Mouse (Mus musculus) CH12.LX (cell line): ENCODE measurements around the gene Hic1. TPM values are rescaled to one million over a fixed set of nuclear protein-coding genes. Genes with fewer than 3 reads are reported as not detected.

Experiments used
- DNase-seq: peaks from one replicate; pipeline ENCODE4 v3.0.0-alpha.2; 2013; ENCODE audit errors: extremely low read depth
- H3K27ac ChIP-seq: 2 replicates; pipeline ENCODE4 v1.5.1; 2012; ENCODE audit warnings: low read depth, mild to moderate bottlenecking, control low read depth, moderate library complexity; ENCODE audit not compliant: insufficient read depth
- H3K27me3 ChIP-seq: replicated peaks from 2 replicates; pipeline ENCODE3; 2012; ENCODE audit warnings: inconsistent platforms
- H3K36me3 ChIP-seq, 2 experiments: replicated peaks in 1 of 2; 2 replicates each; pipeline versions ENCODE3 to v1.6.1; 2012; ENCODE audit warnings: inconsistent platforms in 1 of 2, low read length in 1 of 2, mild to moderate bottlenecking in 1 of 2, mixed read lengths in 1 of 2, moderate library complexity in 1 of 2; ENCODE audit not compliant: control insufficient read depth in 1 of 2, insufficient read depth in 1 of 2
- H3K4me1 ChIP-seq, 2 experiments: 2 replicates each; pipeline ENCODE4 v1.6.1; 2012; ENCODE audit warnings: inconsistent platforms in 1 of 2, moderate library complexity in 1 of 2; ENCODE audit not compliant: insufficient read depth in 2 of 2, control insufficient read depth in 1 of 2
- H3K4me2 ChIP-seq: 2 replicates; pipeline ENCODE4 v1.6.1; 2012; ENCODE audit warnings: low read depth, mild to moderate bottlenecking, control low read depth; ENCODE audit not compliant: poor library complexity, insufficient read depth, severe bottlenecking
- H3K4me3 ChIP-seq, 3 experiments: fragments of 150-350 bp in 1 of 3; sonication (generic) in 1 of 3; replicated peaks in 1 of 3; 2 replicates each; pipeline versions ENCODE3 to v1.5.1; 2011 to 2012; ENCODE audit warnings: low read depth in 2 of 3, low read length in 2 of 3, mild to moderate bottlenecking in 2 of 3, moderate library complexity in 2 of 3, control low read depth in 1 of 3, improper control_type of control experiment in 1 of 3, inconsistent platforms in 1 of 3, mixed read lengths in 1 of 3; ENCODE audit not compliant: poor library complexity in 1 of 3
- H3K79me2 ChIP-seq: replicated peaks from 2 replicates; pipeline ENCODE4 v1.6.1; 2012; ENCODE audit warnings: mild to moderate bottlenecking, moderate library complexity; ENCODE audit not compliant: control insufficient read depth, poor library complexity, insufficient read depth, severe bottlenecking; ENCODE audit errors: extremely low read depth
- H3K9ac ChIP-seq: 2 replicates; pipeline ENCODE4 v1.6.1; 2012; ENCODE audit warnings: low read depth, mild to moderate bottlenecking, control low read depth, moderate library complexity; ENCODE audit not compliant: insufficient read depth
- H3K9me3 ChIP-seq: replicated peaks from 2 replicates; pipeline ENCODE3; 2012; ENCODE audit warnings: low read length, inconsistent platforms, mixed read lengths
- CHD1 ChIP-seq: IDR thresholded peaks from 2 replicates; pipeline ENCODE4 v1.6.1; 2012; ENCODE audit warnings: low read depth, low read length, improper control_type of control experiment, inconsistent platforms
- CHD2 ChIP-seq: IDR thresholded peaks from 2 replicates; pipeline ENCODE4 v1.6.1; 2011; ENCODE audit warnings: low read length, improper control_type of control experiment
- CTCF ChIP-seq, 2 experiments: IDR thresholded peaks in 1 of 2; conservative IDR thresholded peaks in 1 of 2; 2 replicates each; pipeline ENCODE4 v1.5.1; 2011 to 2012; ENCODE audit warnings: low read depth in 2 of 2, low read length in 2 of 2, improper control_type of control experiment in 1 of 2, inconsistent platforms in 1 of 2, mild to moderate bottlenecking in 1 of 2, moderate library complexity in 1 of 2
- E2F4 ChIP-seq: IDR thresholded peaks from 2 replicates; pipeline ENCODE4 v1.6.1; 2011; ENCODE audit warnings: low read depth, low read length, improper control_type of control experiment; ENCODE audit not compliant: insufficient replicate concordance
- EP300 ChIP-seq: IDR thresholded peaks from 2 replicates; pipeline ENCODE4 v1.6.1; 2011; ENCODE audit warnings: low read length, improper control_type of control experiment
- ETS1 ChIP-seq: conservative IDR thresholded peaks from 2 replicates; pipeline ENCODE4 v1.6.1; 2012; ENCODE audit warnings: low read depth, mild to moderate bottlenecking, inconsistent platforms, low read length, improper control_type of control experiment, moderate library complexity
- IRF4 ChIP-seq: IDR thresholded peaks from 2 replicates; pipeline ENCODE4 v1.6.1; 2014; ENCODE audit warnings: low read depth, mild to moderate bottlenecking, inconsistent platforms, low read length, improper control_type of control experiment
- JUN ChIP-seq: IDR thresholded peaks from 2 replicates; pipeline ENCODE4 v1.6.1; 2011; ENCODE audit warnings: low read depth, mild to moderate bottlenecking, low read length, improper control_type of control experiment, moderate library complexity; ENCODE audit not compliant: insufficient read depth
- KAT2A ChIP-seq: IDR thresholded peaks from 2 replicates; pipeline ENCODE4 v1.6.1; 2012; ENCODE audit warnings: low read length, improper control_type of control experiment, inconsistent platforms; ENCODE audit not compliant: insufficient replicate concordance
- MAX ChIP-seq: IDR thresholded peaks from 2 replicates; pipeline ENCODE4 v1.6.1; 2011; ENCODE audit warnings: low read length, improper control_type of control experiment
- MAZ ChIP-seq: IDR thresholded peaks from 2 replicates; pipeline ENCODE4 v1.6.1; 2012; ENCODE audit warnings: low read depth, mild to moderate bottlenecking, inconsistent platforms, low read length, improper control_type of control experiment, moderate library complexity
- NELFE ChIP-seq: IDR thresholded peaks from 2 replicates; pipeline ENCODE4 v1.6.1; 2011; ENCODE audit warnings: low read depth, low read length, improper control_type of control experiment
- POLR2AphosphoS2 ChIP-seq: IDR thresholded peaks from 2 replicates; pipeline ENCODE4 v1.6.1; 2011; ENCODE audit warnings: low read depth, low read length, improper control_type of control experiment
- RAD21 ChIP-seq: IDR thresholded peaks from 2 replicates; pipeline ENCODE4 v1.6.1; 2011; ENCODE audit warnings: low read depth, mild to moderate bottlenecking, low read length, improper control_type of control experiment, moderate library complexity
- SMC3 ChIP-seq: IDR thresholded peaks from 2 replicates; pipeline ENCODE4 v1.6.1; 2011; ENCODE audit warnings: low read depth, low read length, improper control_type of control experiment
- TBP ChIP-seq: conservative IDR thresholded peaks from 2 replicates; pipeline ENCODE4 v1.6.1; 2011; ENCODE audit warnings: low read depth, low read length, improper control_type of control experiment
- TCF12 ChIP-seq: IDR thresholded peaks from 2 replicates; pipeline ENCODE4 v1.6.1; 2014; ENCODE audit warnings: low read depth, mild to moderate bottlenecking, inconsistent platforms, low read length, improper control_type of control experiment
- ZC3H11A ChIP-seq: IDR thresholded peaks from 2 replicates; pipeline ENCODE4 v1.6.1; 2012; ENCODE audit warnings: low read depth, mild to moderate bottlenecking, inconsistent platforms, low read length, improper control_type of control experiment
- ZMIZ1 ChIP-seq: IDR thresholded peaks from 2 replicates; pipeline ENCODE4 v1.6.1; 2012; ENCODE audit warnings: low read depth, mild to moderate bottlenecking, inconsistent platforms, low read length, improper control_type of control experiment
- ZNF384 ChIP-seq: IDR thresholded peaks from 2 replicates; pipeline ENCODE4 v1.6.1; 2012; ENCODE audit warnings: low read depth, low read length, improper control_type of control experiment, inconsistent platforms
- dilution Hi-C: fragments of 300-500 bp; cut with MboI; formaldehyde crosslinking; loops from 2 replicates; pipeline ENCODE4 v1.14.3; 2020; ENCODE audit warnings: low sequenced_read_pairs; ENCODE audit not compliant: extremely low pct_unique_long_range_greater_than_20kb, extremely low pct_ligation_motif_present
- in situ Hi-C: fragments of 300-500 bp; cut with MboI; formaldehyde crosslinking; loops from 3 replicates; pipeline ENCODE4 v1.14.3; 2019; ENCODE audit warnings: low sequenced_read_pairs, low pct_ligation_motif_present, low pct_unique_long_range_greater_than_20kb, mixed read lengths
- polyA plus RNA-seq: library from polyadenylated mRNA; unstranded; fragments of >175 nt; gene quantifications from 2 replicates; pipeline ENCODE4 v1.2.1, GENCODE M21; 2012; ENCODE audit warnings: low read depth; ENCODE audit not compliant: insufficient read length
- total RNA-seq, 2 experiments: library from RNA; depleted of rRNA; stranded (reverse); fragments of 300-350 nt in 1 of 2; fragments of >200 nt in 1 of 2; gene quantifications; 2 replicates each; pipeline ENCODE4 v1.2.3; 2012 to 2014

Hic1 gene
- total and polyA plus RNA-seq, 3 experiments = 2.9 to 6.4 (median 5.7) TPM

DNA sequence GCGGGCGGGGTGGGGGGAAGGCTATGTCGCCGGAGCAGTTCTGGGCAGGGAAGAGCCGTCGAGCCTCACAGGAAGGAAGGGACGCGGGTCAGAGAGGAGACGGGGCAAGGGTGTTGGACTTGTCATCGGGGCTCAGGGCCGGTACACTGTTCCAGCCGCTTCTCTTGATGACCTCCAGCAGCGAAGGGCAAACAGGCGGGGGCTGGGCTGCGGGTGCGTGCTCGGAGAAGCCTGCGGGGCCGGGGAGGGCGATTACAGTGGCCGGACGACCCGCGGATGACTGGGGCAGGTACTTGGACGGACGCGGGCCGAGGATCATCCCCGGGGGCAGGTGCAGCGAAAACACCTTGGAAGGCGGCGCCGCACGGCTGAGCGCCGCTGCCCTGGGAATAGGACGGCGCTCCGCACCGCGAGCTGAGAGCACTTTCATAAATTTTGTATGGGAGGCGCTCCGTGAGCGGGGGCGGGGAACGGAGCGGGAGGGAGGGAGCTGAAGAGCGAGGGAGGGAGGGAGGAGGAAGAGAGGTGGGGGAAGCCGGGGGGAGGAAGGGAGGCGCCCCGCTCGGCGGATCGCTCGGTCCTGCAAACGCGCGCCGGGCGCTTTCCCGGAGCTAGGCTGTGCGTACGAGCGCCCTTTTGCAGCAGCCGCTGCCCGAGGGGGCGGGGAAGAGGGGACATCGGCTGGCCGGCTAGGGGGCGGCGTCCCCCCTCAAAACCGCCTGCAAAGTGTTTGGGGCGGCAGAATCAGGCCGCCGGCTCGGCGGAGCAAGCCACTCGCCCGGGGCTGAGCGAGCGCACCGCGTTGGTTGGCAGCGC lies 24.1 kb upstream of the Hic1 start, which contains the start of gene Rtn4rl1:
TSS of gene Rtn4rl1 (plus strand) at position 528 of the 816 bp plus-strand sequence.
- in situ Hi-C loops (loop anchor here (5.0 kb wide), 2 partner anchors 34 to 94 kb away; no protein-coding TSS in a partner anchor), dilution Hi-C loops (no loop called here)
- peaks cover 57% of the 10 kb centered on the region for H3K27me3 ChIP-seq
- no peak within 1 kb of the TSS for H3K27ac ChIP-seq
- DNase-seq = no peak
- H3K9me3 ChIP-seq = peaks cover 8% of the 10 kb centered on the region
- H3K4me1 ChIP-seq = peaks cover 22 to 49% of the 10 kb centered on the region in 2 experiments
- H3K79me2 ChIP-seq = peaks cover 17% of the 10 kb centered on the region
- H3K36me3 ChIP-seq = peaks cover 0 to 2% of the 10 kb centered on the region in 2 experiments
- TF ChIP-seq JUN (no peak), MAZ (peak; percentile 59; the same call in 1 of the 2 replicates), KAT2A (no peak), ZMIZ1 (no peak), EP300 (no peak)
- peak within 1 kb of the TSS; percentile 89 for H3K4me2 ChIP-seq
- H3K9ac ChIP-seq = no peak within 1 kb of the TSS
- peak within 1 kb of the TSS in 1 of 3 experiments; percentile 57 for H3K4me3 ChIP-seq

DNA sequence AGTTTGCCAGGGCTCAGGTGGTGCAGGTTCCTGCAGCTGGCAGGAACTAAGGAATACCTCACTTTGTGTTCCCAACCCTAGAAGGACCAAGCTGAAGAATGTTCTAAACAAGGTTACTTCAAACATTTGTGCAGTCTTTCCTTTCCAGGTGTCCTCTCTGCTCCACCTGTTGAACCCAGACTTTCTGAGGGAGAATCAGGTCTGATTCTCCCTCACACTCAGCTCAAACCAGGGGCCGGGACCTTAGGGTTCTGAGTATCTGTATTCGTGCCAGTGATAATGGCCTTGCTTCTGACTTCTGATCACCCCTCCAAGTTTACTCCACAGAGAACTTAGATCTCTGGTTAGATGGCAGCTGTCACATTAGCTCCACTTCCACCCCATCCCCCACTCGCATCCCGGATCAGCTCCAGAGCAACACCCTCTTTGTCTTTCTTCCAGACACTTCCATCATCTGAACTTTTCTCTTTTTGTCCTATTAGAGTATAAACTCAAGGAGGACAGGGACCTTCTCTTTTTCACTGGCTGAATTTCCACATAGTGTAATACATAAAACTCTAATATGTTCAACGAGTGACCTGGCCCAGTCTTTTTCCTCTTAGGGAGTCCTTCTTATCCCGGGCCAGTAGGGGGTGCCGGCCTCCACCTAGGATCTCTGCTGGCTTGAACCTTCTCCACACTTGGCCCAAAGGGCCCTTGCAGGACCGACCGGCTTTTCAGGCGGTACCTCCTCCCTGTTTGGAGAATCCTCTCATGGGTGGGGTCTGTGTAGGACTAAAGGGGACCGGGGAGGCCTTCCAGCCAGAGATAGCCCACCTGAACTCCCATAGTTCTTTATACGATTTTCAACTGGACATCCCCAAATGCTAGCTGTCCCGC lies 23.3 kb upstream of the Hic1 start:
- Histone ChIP-seq H3K27me3 (peaks cover 57% of the 10 kb centered on the region), H3K36me3 (peaks cover 0 to 6% of the 10 kb centered on the region in 2 experiments), H3K9ac (no peak overlapping the region), H3K4me3 (no peak overlapping the region), H3K79me2 (peaks cover 21% of the 10 kb centered on the region), H3K4me1 (peaks cover 25 to 49% of the 10 kb centered on the region in 2 experiments), H3K4me2 (peak overlapping the region; percentile 89), H3K27ac (no peak overlapping the region), H3K9me3 (peaks cover 8% of the 10 kb centered on the region)
- dilution Hi-C loops (no loop called here), in situ Hi-C loops (loop anchor here (5.0 kb wide), 2 partner anchors 35 to 95 kb away; no protein-coding TSS in a partner anchor)
- peak; percentile 80 for DNase-seq
- no peak for TF ChIP-seq E2F4
- TF ChIP-seq ZNF384 = no peak
- TF ChIP-seq CTCF (conservative IDR thresholded peaks at IDR 0.05 in 1 of 2, IDR thresholded peaks at IDR 0.05 in 1 of 2; ENCODE audit: low read depth in 2 of 2, low read length in 2 of 2) = peak; percentile 57 to 97
- TF ChIP-seq CHD2 = peak; percentile 63; the same call in 1 of the 2 replicates
- no peak for TF ChIP-seq POLR2AphosphoS2
- TF ChIP-seq MAX = no peak
- peak; percentile 27; the same call in 1 of the 2 replicates for TF ChIP-seq IRF4
- TF ChIP-seq ETS1 = no peak
- no peak for TF ChIP-seq CHD1
- no peak for TF ChIP-seq EP300
- TF ChIP-seq NELFE = no peak
- TF ChIP-seq SMC3 = peak; percentile 92
- peak; percentile 15; the same call in 1 of the 2 replicates for TF ChIP-seq TCF12
- no peak for TF ChIP-seq TBP
- TF ChIP-seq RAD21 = peak; percentile 92
- TF ChIP-seq MAZ = no peak
- peak; percentile 62; the same call in 1 of the 2 replicates for TF ChIP-seq ZC3H11A
